Mouse (Mus musculus): Measurements from ENCODE around the gene Dydc1. TPM values are rescaled to one million over a fixed set of nuclear protein-coding genes. Genes with fewer than 3 reads are reported as not detected.
"Not testable (repeated sequence)": the region's sequence is repeated elsewhere in the genome, so short reads cannot be mapped to it uniquely, and the experiment has no call there.

Dydc1 gene
- total RNA-seq (2014; fragmentation: Nextera tagmentation) (not detected in 2 replicates), total RNA-seq (2017) (not detected in 2 replicates)

GRCm38 (mm10) chr14:41072229-41072943 is at the start of gene Dydc1:
Dydc1 (plus strand) TSS chr14:41072911.
- peak; percentile 22 for ATAC-seq (replicated peaks; ENCODE audit: poor library complexity, severe bottlenecking)

- no peak for ATAC-seq (replicated peaks; ENCODE audit: poor library complexity, severe bottlenecking)
These were observed 47.6 kb upstream of the Dydc1 start for GRCm38 (mm10) chr14:41025087-41025486.

- no peak for ATAC-seq (replicated peaks; ENCODE audit: poor library complexity, severe bottlenecking)
These were observed 47.0 kb upstream of the Dydc1 start for GRCm38 (mm10) chr14:41025594-41026284.

- no peak for ATAC-seq (replicated peaks; ENCODE audit: poor library complexity, severe bottlenecking)
These were observed 43.4 kb upstream of the Dydc1 start for GRCm38 (mm10) chr14:41029303-41029702.

- ATAC-seq (replicated peaks; ENCODE audit: poor library complexity, severe bottlenecking): no peak
These were observed 41.7 kb upstream of the Dydc1 start for GRCm38 (mm10) chr14:41030989-41031513.

- peak; percentile 92 for ATAC-seq (replicated peaks; ENCODE audit: poor library complexity, severe bottlenecking)
These were observed 39.3 kb upstream of the Dydc1 start for GRCm38 (mm10) chr14:41033135-41034110.

- ATAC-seq (replicated peaks; ENCODE audit: poor library complexity, severe bottlenecking): peak; percentile 75
These were observed 37.4 kb upstream of the Dydc1 start for GRCm38 (mm10) chr14:41035146-41035798.

GRCm38 (mm10) chr14:41047402-41047801 is 25.3 kb upstream of the Dydc1 start:
- no peak for ATAC-seq (replicated peaks; ENCODE audit: poor library complexity, severe bottlenecking)

- no peak for ATAC-seq (replicated peaks; ENCODE audit: poor library complexity, severe bottlenecking)
These were observed 22.2 kb upstream of the Dydc1 start for GRCm38 (mm10) chr14:41050471-41050870.

GRCm38 (mm10) chr14:41052481-41052880 is 20.2 kb upstream of the Dydc1 start:
- ATAC-seq (replicated peaks; ENCODE audit: poor library complexity, severe bottlenecking): no peak

GRCm38 (mm10) chr14:41053190-41053589 is 19.5 kb upstream of the Dydc1 start:
- ATAC-seq (replicated peaks; ENCODE audit: poor library complexity, severe bottlenecking): not testable (repeated sequence)

GRCm38 (mm10) chr14:41065168-41065567 is 7.5 kb upstream of the Dydc1 start:
- ATAC-seq (replicated peaks; ENCODE audit: poor library complexity, severe bottlenecking): no peak

GRCm38 (mm10) chr14:41066416-41066815 is 6.3 kb upstream of the Dydc1 start:
- ATAC-seq (replicated peaks; ENCODE audit: poor library complexity, severe bottlenecking): no peak

GRCm38 (mm10) chr14:41069108-41069507 is 3.6 kb upstream of the Dydc1 start, which contains the start of gene Dydc2:
Dydc2 (minus strand) TSS chr14:41069208.
- ATAC-seq (replicated peaks; ENCODE audit: poor library complexity, severe bottlenecking): no peak

- no peak for ATAC-seq (replicated peaks; ENCODE audit: poor library complexity, severe bottlenecking)
These were observed 2.4 kb upstream of the Dydc1 start for GRCm38 (mm10) chr14:41070343-41070742.

- peak; percentile 35 for ATAC-seq (replicated peaks; ENCODE audit: poor library complexity, severe bottlenecking)
These were observed 199 bp downstream of the Dydc1 start for GRCm38 (mm10) chr14:41072944-41073275.

- ATAC-seq (replicated peaks; ENCODE audit: poor library complexity, severe bottlenecking): no peak
These were observed 9.7 kb downstream of the Dydc1 start for GRCm38 (mm10) chr14:41082408-41082807.

- no peak for ATAC-seq (replicated peaks; ENCODE audit: poor library complexity, severe bottlenecking)
These were observed 14.8 kb downstream of the Dydc1 start for GRCm38 (mm10) chr14:41087509-41087908.

- peak; percentile 30; the same call in 1 of the 2 replicates for ATAC-seq (replicated peaks; ENCODE audit: poor library complexity, severe bottlenecking)
These were observed 18.1 kb downstream of the Dydc1 start for GRCm38 (mm10) chr14:41090777-41091176.

- ATAC-seq (replicated peaks; ENCODE audit: poor library complexity, severe bottlenecking): no peak
These were observed 21.4 kb downstream of the Dydc1 start for GRCm38 (mm10) chr14:41094114-41094513.
